Mouse (Mus musculus) lung, adult 2 months (tissue): ENCODE data around the gene Snrnp25.

Experiments
- CTCF ChIP-seq: fragments of 200-500 bp; IDR thresholded peaks from 2 replicates; pipeline ENCODE4 v1.5.1; 2011; ENCODE audit warnings: mild to moderate bottlenecking, low read length, control low read depth; ENCODE audit not compliant: insufficient read depth
- POLR2A ChIP-seq: fragments of 200-500 bp; IDR thresholded peaks from 2 replicates; pipeline ENCODE4 v1.6.1; 2011; ENCODE audit warnings: low read depth, mild to moderate bottlenecking, control low read depth, low read length, borderline replicate concordance; ENCODE audit errors: extremely low read depth

DNA sequence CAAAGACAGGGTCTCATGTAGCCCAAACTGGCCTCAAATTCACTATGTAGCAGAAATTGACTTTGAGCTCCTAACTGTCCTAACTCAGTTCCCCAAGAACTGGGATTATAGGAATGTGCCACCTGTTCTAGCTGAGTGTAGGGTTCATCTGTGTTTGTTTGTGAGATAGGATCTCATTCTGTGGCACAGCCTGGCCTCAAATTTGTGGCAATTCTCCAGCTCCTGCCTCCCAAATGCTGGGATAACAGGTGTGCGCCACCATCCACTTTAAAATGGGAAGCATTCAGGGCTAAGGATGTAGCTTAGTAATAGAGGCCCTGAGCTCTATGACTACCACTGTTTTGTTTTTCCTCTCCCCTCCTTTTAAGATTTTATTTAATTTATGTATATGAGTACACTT, 47.9 kb downstream of the Snrnp25 start:
- TF ChIP-seq CTCF, result no peak
- TF ChIP-seq POLR2A, result no peak
